Mouse (Mus musculus): Measurements from ENCODE around the gene Nasp. TPM values are rescaled to one million over a fixed set of nuclear protein-coding genes. Genes with fewer than 3 reads are reported as not detected.

Nasp gene
- 60.5 to 64.7 TPM (median 62.3 TPM) in 4 replicates for total RNA-seq (2023; ENCODE audit: inconsistent age)

DNA sequence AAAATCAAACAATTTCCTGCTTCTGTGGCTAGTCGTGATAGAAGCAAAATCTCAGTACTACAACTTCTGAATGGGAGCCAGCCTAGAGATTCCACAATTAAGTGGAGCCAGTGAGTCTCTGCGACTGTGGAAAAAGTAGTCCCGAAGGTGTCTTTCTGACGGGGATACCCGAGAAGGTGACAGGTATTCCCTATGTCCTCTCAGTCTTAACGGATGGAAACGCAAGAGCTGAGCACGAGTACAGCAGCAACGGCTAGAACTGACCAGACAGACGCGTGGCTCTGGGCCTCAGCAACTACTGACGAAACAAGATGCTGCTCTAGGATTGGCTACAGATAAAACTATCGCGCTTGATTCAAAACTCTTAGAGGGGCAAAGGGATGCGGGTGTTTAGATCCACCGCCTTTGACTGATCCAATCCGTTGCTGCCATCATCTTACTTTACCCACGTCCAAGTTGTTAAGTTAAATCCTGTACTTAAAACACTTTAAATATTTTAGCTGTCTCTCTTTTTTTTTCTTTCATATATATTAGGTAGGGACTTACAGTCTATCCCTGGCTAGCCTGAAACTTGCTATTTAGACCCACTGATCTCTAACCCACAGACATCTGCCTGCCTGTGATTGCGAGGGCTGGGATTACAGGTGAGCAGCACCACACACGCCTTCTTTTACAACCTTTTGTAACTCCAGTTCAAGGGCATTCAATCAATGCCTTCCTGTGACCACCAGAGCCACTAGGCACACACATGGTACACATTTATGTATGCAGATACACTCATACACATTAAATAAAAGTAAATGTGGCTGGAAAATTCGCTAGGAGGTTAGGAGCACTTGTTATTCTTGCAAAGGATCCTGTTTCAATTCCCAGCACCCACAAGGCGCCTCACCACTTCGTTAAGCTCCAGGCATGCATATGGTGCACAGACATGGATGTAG is at the start of gene Nasp:
TSS of gene Nasp (minus strand) at position 220 of the 941 bp plus-strand sequence.

DNA sequence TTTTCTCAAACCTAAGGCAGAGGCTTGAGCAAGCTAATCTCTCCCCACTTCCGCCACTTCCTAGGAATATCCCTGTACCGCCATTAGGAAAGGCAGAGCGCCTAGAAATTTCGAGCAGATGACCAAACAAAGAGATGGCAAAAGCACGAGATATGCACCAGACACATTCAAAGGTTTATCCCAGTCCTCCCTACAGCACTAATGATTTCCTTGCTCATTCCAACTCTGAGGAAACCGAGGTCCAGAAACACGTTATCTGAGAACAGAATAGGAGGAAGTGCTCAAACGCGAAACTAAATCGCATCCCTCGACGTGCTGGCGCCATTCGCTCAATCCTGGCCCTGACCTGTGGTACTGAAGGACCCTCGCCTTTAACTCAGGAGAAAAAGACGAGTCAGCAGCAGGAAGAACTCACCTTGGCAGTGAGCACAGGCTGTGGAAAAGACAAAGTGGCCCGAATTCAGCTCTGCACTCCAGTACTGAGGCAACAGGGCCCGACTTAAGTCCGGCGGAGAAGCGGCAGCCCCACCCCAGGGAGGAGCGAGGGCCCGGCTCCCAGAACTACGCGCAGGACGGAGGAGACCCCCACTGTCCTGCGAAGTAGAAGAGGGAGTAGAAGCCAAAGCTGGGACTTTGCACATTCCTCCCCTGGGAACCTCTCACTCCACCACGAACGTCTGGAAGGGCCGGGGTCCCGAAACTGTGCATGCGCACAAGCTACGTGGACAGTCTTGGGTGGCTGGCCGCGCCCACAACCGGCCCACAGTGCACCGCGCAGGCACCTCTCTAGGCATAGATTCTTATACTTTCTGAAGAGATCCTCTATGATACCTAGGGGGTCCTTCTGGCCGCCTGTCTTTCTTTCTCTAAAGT is 23.4 kb upstream of the Nasp start, which contains the start of gene Akr1a1:
TSS of gene Akr1a1 (minus strand) at position 757 of the 873 bp plus-strand sequence.

DNA sequence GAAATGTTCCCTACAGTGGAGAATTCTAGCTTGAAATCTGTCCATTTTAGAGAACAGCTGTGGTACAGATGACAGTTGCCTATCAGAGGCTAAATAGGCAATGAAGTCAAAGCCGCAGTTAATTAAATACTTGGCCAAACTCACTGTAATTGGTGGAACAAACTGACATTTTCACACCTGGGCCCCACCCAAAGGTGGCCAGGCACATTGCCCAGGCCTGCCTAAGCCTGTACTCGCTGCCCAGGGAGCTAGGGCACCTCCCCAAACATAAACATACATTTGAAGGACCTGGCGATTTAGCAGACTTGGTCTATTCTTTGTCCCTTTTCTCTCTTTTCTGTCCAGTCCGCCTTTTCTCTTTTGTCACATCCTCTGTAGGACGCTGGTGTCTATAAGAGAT is 31.4 kb downstream of the Nasp start, which contains the start of gene Ccdc17:
TSS of gene Ccdc17 (plus strand) at position 276 of the 400 bp plus-strand sequence.

DNA sequence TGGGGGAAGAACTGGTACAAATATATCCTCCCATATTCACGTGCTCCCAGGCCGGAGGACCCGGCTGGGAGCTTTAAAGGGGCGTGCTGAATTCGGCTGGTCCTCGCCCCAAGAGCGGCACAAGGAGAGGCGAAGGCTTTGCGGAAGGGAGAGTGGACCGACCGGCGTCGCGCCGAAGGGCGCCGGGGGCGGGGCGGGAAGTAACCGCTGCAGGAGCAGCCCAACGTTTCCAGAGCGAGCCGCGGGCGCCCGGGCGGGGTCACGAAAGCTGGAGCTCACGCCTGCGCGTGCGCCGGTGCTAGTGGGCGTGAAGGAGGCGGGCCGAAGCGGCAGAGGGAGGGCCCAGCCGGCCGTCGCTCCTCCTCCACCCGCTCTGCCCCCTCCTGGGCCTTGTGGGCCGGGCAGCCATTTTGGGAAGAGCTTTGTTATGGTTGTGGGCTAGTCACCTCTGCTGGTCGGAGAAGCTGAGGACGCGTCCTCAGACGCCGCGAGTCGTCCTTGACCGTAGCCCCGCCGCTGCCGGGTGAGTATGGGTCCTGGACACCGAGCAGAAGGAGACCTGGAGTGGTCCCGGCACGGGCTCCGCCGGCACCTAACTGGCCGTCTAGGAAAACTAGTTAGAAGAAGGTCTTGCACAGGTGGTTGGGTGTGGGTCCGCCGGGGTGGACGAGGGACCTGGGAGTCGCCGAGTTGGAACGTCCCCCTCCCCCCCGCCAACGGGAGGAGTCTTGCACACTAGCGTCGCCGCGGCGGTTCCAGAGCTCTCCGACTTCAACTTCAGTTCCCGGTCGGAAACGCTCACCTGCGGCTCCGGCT is 70.2 kb downstream of the Nasp start, which contains the start of gene Gpbp1l1:
TSS of gene Gpbp1l1 (plus strand) at position 353 of the 816 bp plus-strand sequence.

DNA sequence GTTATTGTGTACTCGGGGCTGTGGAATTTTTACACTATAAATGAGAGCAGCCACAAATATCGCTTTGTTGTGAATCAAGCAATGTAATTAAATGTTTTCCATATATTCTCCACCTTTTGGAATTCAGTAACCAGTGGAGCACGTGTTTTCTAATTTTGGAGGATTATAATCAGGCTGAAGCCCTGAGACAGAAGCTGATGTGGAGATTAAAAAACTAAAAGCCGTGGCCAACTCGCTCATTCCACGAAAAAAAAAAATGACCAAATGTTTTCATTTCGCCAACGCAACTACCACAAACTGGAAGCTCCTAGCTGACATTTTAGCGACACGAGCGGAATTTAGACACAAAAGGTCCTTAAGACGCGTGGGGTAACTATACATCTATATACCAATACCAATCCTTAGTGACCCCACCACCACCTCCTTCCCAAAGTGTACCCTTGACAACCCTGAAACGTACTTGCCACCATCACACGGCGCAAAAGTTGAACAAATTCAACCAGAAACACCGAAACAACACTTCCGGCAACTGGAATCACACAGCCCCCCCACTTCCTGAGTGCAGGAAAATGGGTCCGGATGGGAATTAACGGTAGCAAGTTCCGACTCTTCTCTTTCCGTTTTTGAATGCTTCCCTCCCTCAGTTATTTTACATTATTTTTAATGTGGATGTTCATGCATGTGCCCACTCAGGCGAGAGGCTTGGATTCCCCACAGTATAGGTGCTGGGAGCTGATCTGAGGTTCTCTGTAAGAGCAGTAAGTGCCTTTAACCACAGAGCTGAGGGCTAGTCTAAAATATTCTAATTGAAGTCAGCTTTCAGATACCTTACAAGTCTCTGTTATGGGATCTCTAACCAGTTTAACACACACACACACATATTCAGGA is 72.1 kb downstream of the Nasp start, which contains the start of gene Tmem69:
TSS of gene Tmem69 (minus strand) at position 524 of the 888 bp plus-strand sequence.

Other genes with a start within 250 kb of the Nasp start
- gene Mast2, start 163.8 kb downstream of the Nasp start, total RNA-seq (2023; ENCODE audit: inconsistent age), result 27.2 to 31.4 TPM (median 27.9 TPM) in 4 replicates
- gene Ipp, start 120.4 kb downstream of the Nasp start, total RNA-seq (2023; ENCODE audit: inconsistent age), result 11.8 to 18.1 TPM (median 12.9 TPM) in 4 replicates
- 9.7 to 14.4 TPM (median 13.8 TPM) in 4 replicates for gene Tmem69, start 72.0 kb downstream of the Nasp start, total RNA-seq (2023; ENCODE audit: inconsistent age)
- gene Gpbp1l1, start 70.3 kb downstream of the Nasp start, total RNA-seq (2023; ENCODE audit: inconsistent age), result 90.2 to 107 TPM (median 96.4 TPM) in 4 replicates
- 15.7 to 21.3 TPM (median 18.8 TPM) in 4 replicates for gene Ccdc17, start 31.3 kb downstream of the Nasp start, total RNA-seq (2023; ENCODE audit: inconsistent age)
- 185 to 206 TPM (median 194 TPM) in 4 replicates for gene Akr1a1, start 23.7 kb upstream of the Nasp start, total RNA-seq (2023; ENCODE audit: inconsistent age)
- gene Prdx1, start 57.6 kb upstream of the Nasp start, total RNA-seq (2023; ENCODE audit: inconsistent age), result 167 to 174 TPM (median 172 TPM) in 4 replicates
- 4.3 to 6.3 TPM (median 6.0 TPM) in 4 replicates for gene Mmachc, start 80.5 kb upstream of the Nasp start, total RNA-seq (2023; ENCODE audit: inconsistent age)
- gene Ccdc163, start 80.6 kb upstream of the Nasp start, total RNA-seq (2023; ENCODE audit: inconsistent age), result 21.9 to 26.4 TPM (median 24.3 TPM) in 4 replicates
- gene Tesk2, start 93.0 kb upstream of the Nasp start, total RNA-seq (2023; ENCODE audit: inconsistent age), result 10.1 to 12.0 TPM (median 11.0 TPM) in 4 replicates
- gene Toe1, start 179.7 kb upstream of the Nasp start, total RNA-seq (2023; ENCODE audit: inconsistent age), result 43.0 to 50.2 TPM (median 44.8 TPM) in 4 replicates
- gene Mutyh, start 179.8 kb upstream of the Nasp start, total RNA-seq (2023; ENCODE audit: inconsistent age), result 13.3 to 30.0 TPM (median 20.1 TPM) in 4 replicates
- not detected in 4 replicates for gene Hpdl, start 193.8 kb upstream of the Nasp start, total RNA-seq (2023; ENCODE audit: inconsistent age)
- not detected in 4 replicates for gene Zswim5, start 249.4 kb upstream of the Nasp start, total RNA-seq (2023; ENCODE audit: inconsistent age)

All from B cell, adult (primary cell).